Mouse (Mus musculus): ENCODE measurements around the gene Krt13. TPM values are rescaled to one million over a fixed set of nuclear protein-coding genes. Genes with fewer than 3 reads are reported as not detected.

Gene Krt13
- polyA plus RNA-seq, 1 experiment from 2014 or later, result not detected

- Histone ChIP-seq H3K79me2 (ENCODE audit: inconsistent target) (no peaks in the 10 kb centered on the region), H3K36me3 (ENCODE audit: inconsistent target) (no peaks in the 10 kb centered on the region), H3K27ac (no peak overlapping the region), H3K4me3 (ENCODE audit: inconsistent target) (no peak overlapping the region)
- 83% methylated on average over 7 of the region's 7 CpGs for WGBS (ENCODE audit: missing documents)
Measured at GRCm38 (mm10) chr11:100138809-100139208, 17.4 kb upstream of the Krt13 start.

DNA sequence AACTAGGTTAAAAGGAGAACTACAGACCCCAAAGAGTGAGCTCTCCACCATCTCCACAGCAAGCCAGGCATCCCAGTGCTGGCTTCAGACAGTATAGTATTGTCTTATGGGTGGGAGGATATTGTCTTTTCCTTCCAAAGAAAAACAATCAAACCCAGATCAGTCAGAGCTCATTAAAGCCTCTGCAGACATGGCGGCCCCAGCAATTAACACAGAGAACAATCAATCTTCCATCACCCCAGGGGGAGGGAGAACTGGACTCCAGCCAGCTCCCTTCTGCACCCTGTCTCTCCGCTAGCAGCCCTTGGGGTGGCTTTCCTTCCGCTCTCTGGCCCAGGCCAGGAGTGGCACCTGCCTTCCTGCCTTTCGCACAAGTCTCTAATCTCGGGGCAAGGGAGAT, 16.3 kb upstream of the Krt13 start:
- no peaks in the 10 kb centered on the region for H3K36me3 ChIP-seq (ENCODE audit: inconsistent target)
- H3K79me2 ChIP-seq (ENCODE audit: inconsistent target), result no peaks in the 10 kb centered on the region
- 67% methylated on average over 5 of the region's 5 CpGs for WGBS (ENCODE audit: missing documents)
- H3K27ac ChIP-seq, result no peak overlapping the region
- no peak overlapping the region for H3K4me3 ChIP-seq (ENCODE audit: inconsistent target)

- no peak overlapping the region for H3K4me3 ChIP-seq (ENCODE audit: inconsistent target)
- WGBS (ENCODE audit: missing documents), result 42% methylated on average over 5 of the region's 5 CpGs
- H3K27ac ChIP-seq, result no peak overlapping the region
- no peaks in the 10 kb centered on the region for H3K79me2 ChIP-seq (ENCODE audit: inconsistent target)
- H3K36me3 ChIP-seq (ENCODE audit: inconsistent target), result no peaks in the 10 kb centered on the region
Measured at GRCm38 (mm10) chr11:100136559-100136958, 15.2 kb upstream of the Krt13 start.

DNA sequence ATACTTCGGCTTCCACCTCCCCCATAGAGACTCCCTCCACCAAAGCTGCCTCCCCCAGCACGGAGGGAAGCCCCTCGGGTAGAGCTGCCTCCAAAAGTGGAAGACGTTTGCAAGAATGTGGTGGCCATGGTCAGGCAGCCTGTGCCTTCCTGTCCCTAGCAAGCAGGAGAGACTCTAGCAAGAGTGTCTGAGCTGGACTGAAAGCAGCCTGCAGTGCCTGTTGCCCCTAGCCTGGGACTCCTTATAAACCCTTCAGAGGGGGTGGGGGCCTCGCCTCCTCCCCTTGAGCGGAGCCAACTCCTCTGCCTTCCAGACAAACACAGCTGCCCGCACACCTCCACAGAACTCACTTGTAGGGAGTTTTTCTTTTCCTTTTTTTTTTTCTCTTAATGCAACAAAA, 14.4 kb upstream of the Krt13 start, which contains the start of gene Krt15:
Gene Krt15 (minus strand): TSS at position 198 of the 400 bp plus-strand sequence.
- H3K79me2 ChIP-seq (ENCODE audit: inconsistent target), result no peaks in the 10 kb centered on the region
- no peaks in the 10 kb centered on the region for H3K36me3 ChIP-seq (ENCODE audit: inconsistent target)
- no peak within 1 kb of the TSS for H3K4me3 ChIP-seq (ENCODE audit: inconsistent target)
- WGBS (ENCODE audit: missing documents), result 54% methylated on average over 7 of the region's 7 CpGs
- H3K27ac ChIP-seq, result no peak within 1 kb of the TSS

DNA sequence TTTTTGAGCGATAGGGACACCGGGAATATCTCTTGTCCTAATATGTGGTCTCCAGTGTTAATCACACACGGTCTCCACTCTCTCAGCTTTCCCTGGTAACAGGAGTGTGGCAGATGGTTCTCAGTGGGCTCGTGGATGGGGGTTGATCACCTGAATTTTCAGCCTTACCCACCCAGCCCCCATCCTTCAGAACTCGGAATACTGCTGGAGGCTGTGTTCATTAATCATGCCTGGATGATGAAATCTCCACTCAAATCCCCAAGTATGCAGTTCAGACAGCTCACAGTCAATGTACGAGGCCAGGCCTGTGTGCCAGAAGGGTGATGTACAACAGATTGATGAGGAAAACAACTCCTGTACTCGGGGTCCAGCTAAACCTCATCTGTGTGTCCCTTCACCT, 3.5 kb upstream of the Krt13 start:
- WGBS (ENCODE audit: missing documents), result 84% methylated on average over 7 of the region's 7 CpGs
- H3K36me3 ChIP-seq (ENCODE audit: inconsistent target), result no peaks in the 10 kb centered on the region
- H3K4me3 ChIP-seq (ENCODE audit: inconsistent target), result no peak overlapping the region

DNA sequence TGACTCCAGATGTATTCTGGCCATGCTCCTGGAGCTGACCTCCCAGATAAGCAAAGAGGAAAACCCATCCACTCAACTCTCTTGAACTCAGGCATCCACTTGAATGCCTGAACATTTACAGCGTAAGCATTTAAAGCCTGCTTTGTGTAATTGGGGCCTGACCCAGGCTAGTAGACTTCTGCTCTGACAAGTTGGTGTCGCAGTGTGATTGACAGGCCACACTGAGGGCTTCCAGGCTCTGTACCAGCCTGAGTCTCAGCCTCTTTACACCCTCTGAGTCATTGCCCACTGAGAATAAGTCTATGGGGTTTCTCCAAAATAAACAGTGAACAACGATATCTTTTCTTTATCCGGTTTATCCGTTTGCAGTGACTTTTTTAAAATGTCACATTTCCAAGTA, 1.0 kb downstream of the Krt13 start:
- whole genome bisulfite sequencing (ENCODE audit: missing documents), result 88% methylated on average over 5 of the region's 5 CpGs
- no peak overlapping the region for H3K4me3 ChIP-seq (ENCODE audit: inconsistent target)
- no peaks in the 10 kb centered on the region for H3K36me3 ChIP-seq (ENCODE audit: inconsistent target)
- no peak overlapping the region for H3K27ac ChIP-seq
- no peaks in the 10 kb centered on the region for H3K79me2 ChIP-seq (ENCODE audit: inconsistent target)

More for the DNA sequence above, 3.5 kb upstream of the Krt13 start:
- H3K79me2 ChIP-seq (ENCODE audit: inconsistent target), result no peaks in the 10 kb centered on the region
- no peak overlapping the region for H3K27ac ChIP-seq

DNA sequence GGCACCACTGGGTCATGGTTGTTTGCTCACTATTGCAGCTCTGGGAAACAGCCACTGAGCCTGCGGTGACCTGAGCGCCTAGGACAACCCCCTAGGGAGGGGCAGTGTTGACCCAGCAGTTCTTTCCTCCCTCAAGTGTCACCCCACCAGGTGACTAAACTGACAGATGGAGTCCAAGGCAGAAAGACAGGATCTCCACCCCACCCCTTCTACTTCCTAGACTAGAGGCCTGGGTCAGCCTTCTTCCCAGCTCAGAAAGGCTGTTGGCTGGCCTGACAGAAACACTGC, 7.7 kb downstream of the Krt13 start:
- Histone ChIP-seq H3K4me3 (ENCODE audit: inconsistent target) (no peak overlapping the region), H3K79me2 (ENCODE audit: inconsistent target) (no peaks in the 10 kb centered on the region), H3K36me3 (ENCODE audit: inconsistent target) (no peaks in the 10 kb centered on the region), H3K27ac (no peak overlapping the region)
- 100% methylated on average over 2 of the region's 2 CpGs for WGBS (ENCODE audit: missing documents)

DNA sequence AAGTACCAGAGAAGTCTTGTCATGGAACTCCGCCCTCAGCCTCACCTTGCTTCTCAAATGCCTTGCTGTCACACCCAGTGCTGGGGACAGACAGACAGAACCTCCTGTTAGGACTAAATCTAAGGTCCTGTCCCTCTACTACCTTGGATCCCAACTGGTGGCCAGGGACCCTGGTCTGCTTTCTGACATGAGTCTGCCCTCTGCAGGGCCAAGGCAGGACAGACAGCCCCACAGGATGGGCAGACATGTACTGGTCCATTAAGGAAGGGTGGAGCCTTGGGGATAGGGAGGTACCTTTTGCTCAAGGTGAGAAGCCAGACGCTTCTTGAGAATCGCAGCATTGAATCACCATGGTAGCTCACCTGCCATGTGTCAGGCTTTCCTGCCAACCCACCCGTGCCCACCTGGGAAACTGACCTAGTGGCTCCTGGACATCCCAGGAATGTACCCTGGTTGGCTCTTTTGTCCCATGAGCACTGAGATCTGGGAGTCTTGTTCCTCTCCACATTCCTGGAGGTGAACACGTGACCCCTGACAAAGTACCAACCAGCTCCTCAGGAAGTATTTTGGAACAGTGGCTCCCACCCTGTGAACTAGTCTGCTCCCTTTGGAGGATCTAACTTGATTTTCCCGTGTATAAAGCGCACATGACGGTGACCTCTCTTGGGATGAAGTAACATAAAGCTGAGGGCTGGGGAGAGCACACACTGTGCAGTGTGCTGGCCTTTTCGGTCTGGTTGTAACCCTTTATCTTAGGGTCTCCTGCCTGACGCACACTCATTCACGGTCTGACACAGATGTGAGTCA, 8.2 kb downstream of the Krt13 start:
- H3K79me2 ChIP-seq (ENCODE audit: inconsistent target), result no peaks in the 10 kb centered on the region
- no peaks in the 10 kb centered on the region for H3K36me3 ChIP-seq (ENCODE audit: inconsistent target)
- H3K27ac ChIP-seq, result no peak overlapping the region
- 90% methylated on average over 11 of the region's 11 CpGs for WGBS (ENCODE audit: missing documents)
- H3K4me3 ChIP-seq (ENCODE audit: inconsistent target), result no peak overlapping the region

DNA sequence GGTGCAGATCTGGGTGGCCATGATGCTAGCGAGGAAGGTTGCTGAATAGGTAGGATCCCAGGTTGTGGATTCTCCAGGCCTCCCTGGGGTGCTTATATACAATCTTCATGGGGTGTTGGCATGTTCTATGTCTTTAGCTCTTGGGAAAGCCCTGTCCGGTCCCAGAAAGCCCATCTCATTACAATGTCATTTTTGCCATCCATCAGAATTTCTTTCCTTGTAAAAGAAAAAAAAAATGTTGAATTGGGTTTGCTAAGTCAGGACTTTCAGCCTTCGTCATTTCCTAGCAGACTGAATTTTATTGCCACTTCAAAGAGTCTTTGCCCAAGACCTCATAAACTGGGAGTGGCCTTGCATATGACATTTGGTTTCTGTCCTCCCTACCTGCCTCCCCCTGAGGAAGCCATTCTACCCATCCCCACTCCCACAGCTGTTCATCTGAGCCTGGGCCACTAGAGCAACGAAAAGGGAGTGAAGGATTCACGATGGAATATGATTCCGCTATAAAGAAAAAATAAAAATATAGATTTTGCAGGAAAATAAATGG, 15.7 kb downstream of the Krt13 start, which contains the start of gene Krt36:
Gene Krt36 (minus strand): TSS at position 51 of the 547 bp plus-strand sequence.
- Histone ChIP-seq H3K4me3 (ENCODE audit: inconsistent target) (no peak within 1 kb of the TSS), H3K36me3 (ENCODE audit: inconsistent target) (no peaks in the 10 kb centered on the region), H3K27ac (no peak within 1 kb of the TSS), H3K79me2 (ENCODE audit: inconsistent target) (no peaks in the 10 kb centered on the region)
- 87% methylated on average over 6 of the region's 6 CpGs for WGBS (ENCODE audit: missing documents)

GRCm38 (mm10) chr11:100102693-100103429, 18.5 kb downstream of the Krt13 start:
- Histone ChIP-seq H3K36me3 (ENCODE audit: inconsistent target) (no peaks in the 10 kb centered on the region), H3K4me3 (ENCODE audit: inconsistent target) (no peak overlapping the region), H3K79me2 (ENCODE audit: inconsistent target) (no peaks in the 10 kb centered on the region), H3K27ac (no peak overlapping the region)
- 81% methylated on average over 15 of the region's 15 CpGs for WGBS (ENCODE audit: missing documents)

DNA sequence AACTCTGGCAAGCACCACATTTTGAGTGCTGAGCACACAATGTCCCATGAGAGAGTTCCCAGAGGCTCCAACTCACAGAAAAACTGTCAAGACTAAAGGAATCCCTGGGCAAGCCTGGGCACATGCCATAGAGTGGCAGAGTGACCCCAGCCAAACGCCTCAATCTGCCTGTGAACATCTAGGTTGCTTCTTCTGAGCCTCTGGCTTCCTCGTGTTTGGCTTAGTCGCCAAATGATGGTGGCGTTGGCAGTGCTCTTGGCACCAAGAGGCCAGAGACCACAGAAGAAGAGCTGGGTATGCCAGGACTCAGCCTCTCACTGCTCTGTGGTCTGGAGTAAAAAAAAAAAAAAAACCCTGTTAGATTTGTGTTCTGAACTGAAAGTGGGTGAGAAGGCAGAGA, 21.0 kb downstream of the Krt13 start:
- Histone ChIP-seq H3K4me3 (ENCODE audit: inconsistent target) (no peak overlapping the region), H3K36me3 (ENCODE audit: inconsistent target) (no peaks in the 10 kb centered on the region), H3K27ac (no peak overlapping the region), H3K79me2 (ENCODE audit: inconsistent target) (no peaks in the 10 kb centered on the region)
- 83% methylated on average over 4 of the region's 4 CpGs for WGBS (ENCODE audit: missing documents)

DNA sequence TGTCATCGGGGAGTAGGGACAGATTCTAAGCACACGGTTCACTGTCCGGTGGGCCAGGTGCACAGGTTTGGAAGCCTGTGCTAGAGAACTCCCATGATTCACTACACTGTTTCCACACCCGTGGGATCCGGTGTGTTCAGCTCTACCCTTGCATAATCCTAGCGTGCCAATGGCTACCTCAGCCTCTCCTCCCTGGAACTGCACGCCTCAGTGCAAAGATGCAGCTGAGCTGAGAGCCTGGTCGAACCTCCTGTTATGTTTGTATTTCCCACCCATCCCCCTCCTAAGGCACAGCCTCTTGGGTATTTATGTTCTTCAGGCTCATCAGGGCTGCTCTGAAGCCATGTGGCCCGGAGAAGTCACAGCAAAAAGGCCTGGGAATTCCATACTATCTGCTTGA, 23.5 kb downstream of the Krt13 start:
- H3K79me2 ChIP-seq (ENCODE audit: inconsistent target), result no peaks in the 10 kb centered on the region
- H3K4me3 ChIP-seq (ENCODE audit: inconsistent target), result no peak overlapping the region
- 89% methylated on average over 9 of the region's 9 CpGs for WGBS (ENCODE audit: missing documents)
- no peaks in the 10 kb centered on the region for H3K36me3 ChIP-seq (ENCODE audit: inconsistent target)
- H3K27ac ChIP-seq, result no peak overlapping the region

GRCm38 (mm10) chr11:100096141-100096540, 25.2 kb downstream of the Krt13 start, which contains the start of gene Krt35:
TSS of gene Krt35 (minus strand) at chr11:100096241.
- 82% methylated on average over 9 of the region's 9 CpGs for WGBS (ENCODE audit: missing documents)
- no peak within 1 kb of the TSS for H3K4me3 ChIP-seq (ENCODE audit: inconsistent target)

DNA sequence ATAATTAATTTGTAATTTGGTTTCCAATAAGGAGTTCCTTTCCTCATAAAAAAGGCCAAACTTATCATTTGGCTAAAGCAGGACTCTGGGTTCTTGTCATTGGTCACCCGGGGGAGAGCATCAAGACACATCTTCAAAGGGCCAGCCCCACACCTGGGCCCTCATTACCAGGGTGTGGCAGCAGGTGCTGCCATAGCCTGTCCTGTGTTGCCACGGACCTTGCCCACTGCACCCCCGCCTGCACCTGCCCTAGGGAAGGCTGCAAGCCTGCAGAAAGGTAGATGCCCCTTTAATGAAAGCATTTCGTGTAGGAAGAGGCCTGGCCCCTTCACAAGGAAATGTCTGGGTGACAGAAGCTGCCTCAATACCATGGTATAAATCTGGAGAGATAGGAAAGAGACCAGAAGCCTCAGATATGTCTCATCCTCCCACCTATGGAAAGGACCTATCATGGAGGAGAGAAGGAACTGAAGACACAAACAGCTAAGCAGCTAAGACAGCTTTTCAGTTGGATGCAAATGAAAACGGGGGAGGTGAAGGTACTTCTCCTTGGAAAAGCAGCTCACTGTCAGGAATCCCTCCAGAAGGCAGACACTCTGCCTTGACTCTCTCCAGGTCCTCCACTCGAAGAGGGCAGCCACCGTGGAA, 32.9 kb downstream of the Krt13 start:
- no peak overlapping the region for H3K27ac ChIP-seq
- H3K79me2 ChIP-seq (ENCODE audit: inconsistent target), result no peaks in the 10 kb centered on the region
- no peak overlapping the region for H3K4me3 ChIP-seq (ENCODE audit: inconsistent target)
- WGBS (ENCODE audit: missing documents), result 68% methylated on average over 7 of the region's 7 CpGs
- H3K36me3 ChIP-seq (ENCODE audit: inconsistent target), result no peaks in the 10 kb centered on the region

More at GRCm38 (mm10) chr11:100096141-100096540, 25.2 kb downstream of the Krt13 start, which contains the start of gene Krt35:
- no peaks in the 10 kb centered on the region for H3K36me3 ChIP-seq (ENCODE audit: inconsistent target)
- no peak within 1 kb of the TSS for H3K27ac ChIP-seq
- H3K79me2 ChIP-seq (ENCODE audit: inconsistent target), result no peaks in the 10 kb centered on the region
